In genomic region chr12:36720779-36721178, GRCm38 (mm10) we compare ENCODE assay signal across 14 mouse cellular contexts.
DNase-seq lines count a peak whose midpoint lies in the region; ATAC-seq and TF ChIP-seq lines count a peak whose summit lies in the region.
"Had no signal": no experiment of that assay in that cellular context is flagged by ENCODE, and none has a peak within 500 bp of the region (broad histone marks: within the 10 kb centered on the region; RNA-seq: fewer than 3 reads in every experiment).

No protein-coding gene starts in this region.

- no peaks in the 10 kb centered on the region for H3K27me3 ChIP-seq in heart, adult 2 months (ENCODE audit: control insufficient read depth, insufficient read depth, low read length)
- no peaks in the 10 kb centered on the region for H3K27me3 ChIP-seq in embryonic facial prominence, embryonic 14.5 days (replicated peaks; ENCODE audit: control insufficient read depth, insufficient read depth, low read length)
- no peaks in the 10 kb centered on the region for H3K27me3 ChIP-seq in limb, embryonic 13.5 days
- no peaks in the 10 kb centered on the region for H3K27me3 ChIP-seq in forebrain, embryonic 15.5 days
- H3K27me3 ChIP-seq: heart, embryonic 12.5 days; hindbrain, embryonic 12.5 days had no signal

- intact Hi-C loops in heart, adult 2 months (cut with DNase I): loop anchor here (5.0 kb wide), 2 partner anchors 62 to 197 kb away; no protein-coding TSS in a partner anchor
- intact Hi-C loops in heart, postnatal 36 days (cut with DNase I): loop anchor here (5.0 kb wide), 1 partner anchor 62 kb away; no protein-coding TSS in a partner anchor

- no peak overlapping the region for H3K4me3 ChIP-seq in heart, adult 2 months
- H3K4me3 ChIP-seq in brown adipose tissue, adult 24 weeks (ENCODE audit: insufficient read depth, low read depth, low read length): no peak overlapping the region
- no peak overlapping the region for H3K4me3 ChIP-seq in embryonic facial prominence, embryonic 14.5 days (ENCODE audit: low read depth, low read length)
- no peak overlapping the region for H3K4me3 ChIP-seq in limb, embryonic 13.5 days
- H3K4me3 ChIP-seq in forebrain, embryonic 15.5 days: no peak overlapping the region
- H3K4me3 ChIP-seq: heart, embryonic 12.5 days; hindbrain, embryonic 12.5 days had no signal

- peaks cover 7% of the 10 kb centered on the region for H3K4me1 ChIP-seq in heart, adult 2 months (ENCODE audit: control insufficient read depth, insufficient read depth, low read length)
- peaks cover 17% of the 10 kb centered on the region for H3K4me1 ChIP-seq in brown adipose tissue, adult 24 weeks (ENCODE audit: control insufficient read depth, insufficient read depth, insufficient read length, low read length)
- 0 out of 2 replicates have a peak, but pooled peaks cover 16% of the 10 kb centered on the region for H3K4me1 ChIP-seq in embryonic facial prominence, embryonic 14.5 days (ENCODE audit: control insufficient read depth, insufficient read depth, low read length)
- H3K4me1 ChIP-seq in limb, embryonic 13.5 days: peaks cover 45% of the 10 kb centered on the region
- peaks cover 10% of the 10 kb centered on the region for H3K4me1 ChIP-seq in forebrain, embryonic 15.5 days
- H3K4me1 ChIP-seq: heart, embryonic 12.5 days had no signal

- TF ChIP-seq EP300 in heart, adult 2 months (IDR thresholded peaks at IDR 0.05; ENCODE audit: insufficient read depth, low read depth, low read length): no peak

- peaks cover 5% of the 10 kb centered on the region for H3K36me3 ChIP-seq in heart, adult 2 months (ENCODE audit: control insufficient read depth, insufficient read depth, low read length)
- no peaks in the 10 kb centered on the region for H3K36me3 ChIP-seq in embryonic facial prominence, embryonic 14.5 days (ENCODE audit: control insufficient read depth, insufficient read depth, low read length)
- H3K36me3 ChIP-seq in limb, embryonic 13.5 days: no peaks in the 10 kb centered on the region
- H3K36me3 ChIP-seq in forebrain, embryonic 15.5 days: no peaks in the 10 kb centered on the region
- H3K36me3 ChIP-seq: heart, embryonic 12.5 days; hindbrain, embryonic 12.5 days had no signal

- no peak overlapping the region for H3K4me2 ChIP-seq in embryonic facial prominence, embryonic 14.5 days (ENCODE audit: low read depth, low read length)
- peak overlapping the region; percentile 14; the same call in 1 of the 2 replicates for H3K4me2 ChIP-seq in limb, embryonic 13.5 days (replicated peaks)
- H3K4me2 ChIP-seq in forebrain, embryonic 15.5 days (replicated peaks): no peak overlapping the region
- H3K4me2 ChIP-seq: heart, embryonic 12.5 days; hindbrain, embryonic 12.5 days had no signal

- H3K79me2 ChIP-seq in heart, adult 2 months (replicated peaks; ENCODE audit: control insufficient read depth, insufficient read depth, low read length): no peaks in the 10 kb centered on the region

- TF ChIP-seq POLR2A in heart, adult 2 months (IDR thresholded peaks at IDR 0.05; ENCODE audit: insufficient read depth, low read depth, low read length): no peak

- peak overlapping the region; percentile 0 for H3K27ac ChIP-seq in heart, adult 2 months
- peak overlapping the region; percentile 68 for H3K27ac ChIP-seq in brown adipose tissue, adult 24 weeks (replicated peaks; ENCODE audit: low read depth, low read length)
- H3K27ac ChIP-seq in embryonic facial prominence, embryonic 14.5 days (replicated peaks; ENCODE audit: low read depth, low read length): no peak overlapping the region
- peak overlapping the region; percentile 74 for H3K27ac ChIP-seq in limb, embryonic 13.5 days
- no peak overlapping the region for H3K27ac ChIP-seq in forebrain, embryonic 15.5 days (replicated peaks)
- H3K27ac ChIP-seq: hindbrain, embryonic 12.5 days had no signal

- no peak overlapping the region for H3K9ac ChIP-seq in heart, adult 2 months (ENCODE audit: low read depth, low read length)
- H3K9ac ChIP-seq in embryonic facial prominence, embryonic 14.5 days (ENCODE audit: low read depth, low read length): no peak overlapping the region
- H3K9ac ChIP-seq in limb, embryonic 13.5 days: no peak overlapping the region
- H3K9ac ChIP-seq in forebrain, embryonic 15.5 days (replicated peaks): no peak overlapping the region
- H3K9ac ChIP-seq: heart, embryonic 12.5 days; hindbrain, embryonic 12.5 days had no signal

- TF ChIP-seq CTCF in heart, adult 2 months (IDR thresholded peaks at IDR 0.05): no peak

- 81% methylated on average over 3 of the region's 3 CpGs for WGBS in heart, adult 2 months
- WGBS in embryonic facial prominence, embryonic 14.5 days: 33% methylated on average over 3 of the region's 3 CpGs
- 31% methylated on average over 3 of the region's 3 CpGs for WGBS in limb, embryonic 13.5 days
- 60% methylated on average over 3 of the region's 3 CpGs for WGBS in forebrain, embryonic 15.5 days

- H3K9me3 ChIP-seq in embryonic facial prominence, embryonic 14.5 days (ENCODE audit: control insufficient read depth, low read length): no peaks in the 10 kb centered on the region
- H3K9me3 ChIP-seq in limb, embryonic 13.5 days: no peaks in the 10 kb centered on the region
- H3K9me3 ChIP-seq in forebrain, embryonic 15.5 days: no peaks in the 10 kb centered on the region
- H3K9me3 ChIP-seq: heart, embryonic 12.5 days; hindbrain, embryonic 12.5 days had no signal

- no peak for DNase-seq in heart, adult 2 months
- no peak for DNase-seq in heart, postnatal 36 days
- DNase-seq in embryonic facial prominence, embryonic 14.5 days (ENCODE audit: low spot score): peak; percentile 26
- no peak for DNase-seq in layer of hippocampus, adult 8-10 months (ENCODE audit: low spot score in 2 of 2)
- DNase-seq: adrenal gland, adult 2 months; adrenal gland, postnatal 25 days; cerebellum, adult 2 months had no signal

- ATAC-seq in embryonic facial prominence, embryonic 14.5 days (ENCODE audit: low read depth): no peak
- peak; percentile 65 for ATAC-seq in limb, embryonic 13.5 days (ENCODE audit: low FRiP score, low read depth)
- no peak for ATAC-seq in forebrain, embryonic 15.5 days (replicated peaks)
- ATAC-seq: hindbrain, embryonic 16.5 days; inflammation-experienced regulatory T-cells, adult 6 months had no signal

Comparison
In these comparisons a context has a peak if more than half of its experiments do, and no peak if none do; other contexts are left out.
1. H3K27ac ChIP-seq: peak in heart, adult 2 months (single experiment), brown adipose tissue, adult 24 weeks (single experiment) and limb, embryonic 13.5 days (single experiment); none in embryonic facial prominence, embryonic 14.5 days (single experiment) and forebrain, embryonic 15.5 days (single experiment).